In the genomic region with DNA sequence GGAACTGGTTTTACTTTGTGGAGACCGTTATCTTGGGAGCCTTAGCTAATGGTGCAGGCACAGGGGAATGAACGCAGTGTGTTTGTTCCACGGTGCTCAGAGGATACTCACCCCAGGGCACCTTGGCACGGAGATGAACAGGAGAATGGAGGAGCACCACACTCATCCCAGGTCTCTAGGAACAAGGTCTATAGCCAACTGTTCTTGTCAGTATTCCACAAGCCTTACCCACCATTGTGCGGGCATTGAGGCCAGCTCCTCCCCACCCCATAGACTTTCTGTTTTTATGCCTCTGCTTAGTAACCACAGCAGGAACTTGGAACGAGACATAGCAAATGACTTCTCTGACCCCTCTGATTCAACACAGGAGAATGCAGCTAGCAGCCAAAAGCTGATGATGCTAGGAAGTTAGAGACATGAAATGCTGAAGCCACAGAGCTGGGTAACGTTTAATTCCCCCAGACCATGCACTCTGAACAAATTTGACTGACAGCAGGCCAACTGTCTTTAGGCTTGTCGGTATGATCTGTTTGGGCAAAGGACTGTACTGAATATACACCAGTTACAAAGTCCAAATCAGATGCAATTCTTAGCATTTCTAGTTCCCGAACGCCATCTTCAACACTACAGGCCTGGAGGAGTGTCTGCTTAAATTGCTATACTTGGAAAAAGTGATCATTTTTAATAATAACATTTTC, we compare ENCODE assay signal across 8 mouse cellular contexts.
A peak's percentile ranks its signal among the peaks of the same experiment; 100 is the strongest.
DNase-seq lines count a peak whose midpoint lies in the region; ATAC-seq and TF ChIP-seq lines count a peak whose summit lies in the region.

No protein-coding gene starts in this region.

- 45% methylated on average over 10 of the region's 10 CpGs for WGBS in intestine, embryonic 16.5 days
- 53% methylated on average over 10 of the region's 10 CpGs for WGBS in midbrain, embryonic 14.5 days

- peaks cover 6% of the 10 kb centered on the region; the same call in 1 of the 2 replicates for H3K4me1 ChIP-seq in intestine, embryonic 16.5 days (ENCODE audit: control insufficient read depth, insufficient read depth, low read length)
- H3K4me1 ChIP-seq in midbrain, embryonic 14.5 days (ENCODE audit: control insufficient read depth, insufficient read depth, low read length), result peaks cover 10% of the 10 kb centered on the region; the same call in 1 of the 2 replicates

- peak overlapping the region; percentile 56 for H3K4me3 ChIP-seq in gastrocnemius, adult 2 months
- no peak overlapping the region for H3K4me3 ChIP-seq in intestine, embryonic 16.5 days (ENCODE audit: low read length)
- no peak overlapping the region for H3K4me3 ChIP-seq in midbrain, embryonic 14.5 days (replicated peaks; ENCODE audit: low read depth, low read length)

- peak; percentile 6 to 31 for DNase-seq in urinary bladder, adult 18-20 months (ENCODE audit: low spot score in 2 of 2)
- DNase-seq in urinary bladder, adult 2 months (ENCODE audit: low spot score), result no peak
- peak; percentile 48 for DNase-seq in gastrocnemius, adult 2 months
- DNase-seq in midbrain, embryonic 14.5 days, result peak; percentile 41
- DNase-seq in B cell, adult 2 months, result no peak
- no peak for DNase-seq in layer of hippocampus, postnatal 14 days (ENCODE audit: low spot score in 2 of 2)
- no peak for DNase-seq in right cerebral cortex, postnatal 36 days (ENCODE audit: low spot score in 2 of 2)

- intact Hi-C loops in gastrocnemius, adult 2 months (cut with DNase I), result no loop called here

- H3K27ac ChIP-seq in gastrocnemius, adult 2 months, result peak overlapping the region; percentile 68
- H3K27ac ChIP-seq in intestine, embryonic 16.5 days (ENCODE audit: low read length), result peak overlapping the region; percentile 41
- H3K27ac ChIP-seq in midbrain, embryonic 14.5 days (replicated peaks; ENCODE audit: low read depth, low read length), result peak overlapping the region; percentile 15

- no peaks in the 10 kb centered on the region for H3K36me3 ChIP-seq in intestine, embryonic 16.5 days (ENCODE audit: control insufficient read depth, insufficient read depth, low read length)
- H3K36me3 ChIP-seq in midbrain, embryonic 14.5 days (ENCODE audit: control insufficient read depth, insufficient read depth, low read length), result no peaks in the 10 kb centered on the region

- H3K9ac ChIP-seq in intestine, embryonic 16.5 days (ENCODE audit: low read depth, low read length), result no peak overlapping the region
- no peak overlapping the region for H3K9ac ChIP-seq in midbrain, embryonic 14.5 days (replicated peaks; ENCODE audit: low read length)

- no peaks in the 10 kb centered on the region for H3K9me3 ChIP-seq in intestine, embryonic 16.5 days (ENCODE audit: control insufficient read depth, low read length)
- H3K9me3 ChIP-seq in midbrain, embryonic 14.5 days (ENCODE audit: control insufficient read depth, low read length), result no peaks in the 10 kb centered on the region

- no peaks in the 10 kb centered on the region for H3K27me3 ChIP-seq in intestine, embryonic 16.5 days (replicated peaks; ENCODE audit: control insufficient read depth, insufficient read depth, low read length)
- no peaks in the 10 kb centered on the region for H3K27me3 ChIP-seq in midbrain, embryonic 14.5 days (ENCODE audit: control insufficient read depth, insufficient read depth, low read length)

- 0 out of 2 replicates have a peak overlapping the region, but pooled peaks have one; percentile 35 for H3K4me2 ChIP-seq in intestine, embryonic 16.5 days (ENCODE audit: low read depth, low read length)
- no peak overlapping the region for H3K4me2 ChIP-seq in midbrain, embryonic 14.5 days (ENCODE audit: low read length)

- TF ChIP-seq CTCF in gastrocnemius, adult 2 months (IDR thresholded peaks at IDR 0.05), result no peak

- peak; percentile 53 for ATAC-seq in intestine, embryonic 16.5 days
- 0 out of 2 replicates have a peak, but pooled peaks have one; percentile 34 for ATAC-seq in midbrain, embryonic 14.5 days (ENCODE audit: low FRiP score, low TSS enrichment)

Comparison
In these comparisons a context has a peak if more than half of its experiments do, and no peak if none do; other contexts are left out.
1. DNase-seq: peak in urinary bladder, adult 18-20 months (2 of 2), gastrocnemius, adult 2 months (single experiment) and midbrain, embryonic 14.5 days (single experiment); none in urinary bladder, adult 2 months (single experiment), B cell, adult 2 months (0 of 2), layer of hippocampus, postnatal 14 days (0 of 2) and right cerebral cortex, postnatal 36 days (0 of 2).
2. H3K27ac ChIP-seq: peak in every context shown above with its lines; median percentile 68 in gastrocnemius, adult 2 months; 41 in intestine, embryonic 16.5 days; 15 in midbrain, embryonic 14.5 days.